Mouse (Mus musculus) lung, postnatal 4 days (tissue): Measurements from ENCODE around the gene Kiz.
A peak's percentile ranks its signal among the peaks of the same experiment; 100 is the strongest.

ENCODE experiments used
- DNase-seq, 2 experiments: peaks; one replicate each; pipeline ENCODE4 v3.0.0; 2021

Gene Kiz

DNA sequence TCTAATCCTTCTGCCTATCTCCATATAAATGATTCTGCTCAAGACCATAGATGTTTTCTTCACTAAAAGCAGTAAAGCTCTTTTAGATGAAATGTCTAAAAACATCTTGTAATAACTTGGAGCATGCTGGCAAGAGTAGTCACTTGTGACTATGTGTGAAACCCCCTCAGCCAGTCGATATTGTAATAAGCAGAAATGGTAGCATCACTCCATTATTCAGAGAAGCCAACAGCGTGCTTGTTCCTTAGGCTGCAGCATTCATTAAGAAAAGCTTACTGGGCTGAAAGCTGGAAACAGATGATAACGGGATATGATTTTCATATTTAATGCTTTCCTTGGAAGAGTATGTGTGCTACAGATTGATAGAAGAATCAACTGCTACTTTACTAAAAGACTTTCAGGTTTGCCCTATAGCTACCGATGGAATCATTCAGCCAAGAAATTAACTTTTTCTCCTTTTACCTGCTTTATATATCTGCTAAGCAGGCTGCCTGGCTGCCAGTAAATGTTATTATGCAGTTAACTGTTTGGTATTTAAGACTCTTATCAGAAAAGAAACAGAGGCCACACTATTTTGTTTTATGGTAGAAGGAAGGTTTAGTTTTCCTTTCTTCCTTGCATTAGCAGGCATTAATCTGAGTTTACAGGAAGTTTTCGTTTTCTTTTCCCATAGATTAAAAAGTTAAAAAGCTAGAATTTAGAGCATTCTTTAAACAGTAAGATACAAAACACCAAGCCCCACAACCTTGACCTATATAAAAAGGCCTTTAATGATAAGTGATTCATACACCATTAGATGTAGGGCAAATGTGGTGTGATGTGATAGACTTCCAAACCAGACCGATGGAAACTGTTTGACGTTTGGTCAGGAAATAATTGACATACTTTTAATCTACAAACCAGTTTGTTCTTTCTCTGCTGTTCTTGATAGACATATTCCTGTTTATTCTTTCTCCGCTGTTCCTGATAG lies 15.9 kb downstream of the Kiz start:
- no peak for DNase-seq

DNA sequence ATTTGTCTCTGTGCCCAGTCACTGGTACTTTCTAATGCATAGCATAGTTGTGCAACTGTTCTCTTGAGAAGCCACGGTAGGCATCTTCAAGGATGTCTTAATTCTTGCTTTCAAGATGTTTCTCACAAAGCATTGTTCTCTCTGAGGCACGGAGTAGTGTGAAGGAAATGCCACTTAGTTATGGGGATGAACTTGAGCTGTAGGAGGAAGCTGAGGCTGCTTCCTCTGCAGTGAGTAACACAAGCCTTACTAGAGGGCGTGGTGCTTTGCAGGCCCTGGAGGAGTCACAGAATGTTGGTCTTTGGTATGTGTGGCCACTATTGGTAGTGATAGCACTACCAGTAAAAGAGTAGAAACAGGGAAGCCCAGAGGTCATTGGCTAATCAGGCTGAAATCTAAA lies 17.0 kb downstream of the Kiz start:
- peak in 1 of 2 experiments; percentile 23 for DNase-seq

DNA sequence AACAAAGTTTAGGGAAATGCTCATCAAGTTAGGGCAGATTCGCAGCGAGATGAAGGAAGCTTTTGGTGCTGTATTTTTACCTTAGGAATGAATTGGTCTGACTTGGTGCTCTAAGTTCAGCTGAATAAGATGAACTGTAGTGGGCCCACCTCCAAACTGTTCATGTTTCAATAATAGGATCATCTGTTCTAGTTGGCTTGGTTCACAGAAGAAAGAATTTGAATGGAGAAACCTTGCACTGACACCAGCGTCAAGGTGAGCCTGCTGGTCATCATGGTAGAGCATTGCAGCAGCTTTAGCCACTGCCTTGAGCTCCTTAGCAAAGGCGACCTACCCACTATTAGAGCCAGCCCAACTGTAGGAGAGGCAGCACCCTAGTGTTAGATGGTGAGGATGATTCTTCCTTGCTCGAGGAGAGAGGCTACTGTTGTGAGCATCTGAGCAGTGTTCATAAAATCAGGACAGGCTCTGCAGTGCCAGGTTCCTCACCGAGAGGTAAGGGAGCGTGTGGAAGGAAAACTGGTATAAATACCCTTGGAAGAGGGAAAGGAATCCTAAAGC lies 18.3 kb downstream of the Kiz start:
- DNase-seq, result no peak

DNA sequence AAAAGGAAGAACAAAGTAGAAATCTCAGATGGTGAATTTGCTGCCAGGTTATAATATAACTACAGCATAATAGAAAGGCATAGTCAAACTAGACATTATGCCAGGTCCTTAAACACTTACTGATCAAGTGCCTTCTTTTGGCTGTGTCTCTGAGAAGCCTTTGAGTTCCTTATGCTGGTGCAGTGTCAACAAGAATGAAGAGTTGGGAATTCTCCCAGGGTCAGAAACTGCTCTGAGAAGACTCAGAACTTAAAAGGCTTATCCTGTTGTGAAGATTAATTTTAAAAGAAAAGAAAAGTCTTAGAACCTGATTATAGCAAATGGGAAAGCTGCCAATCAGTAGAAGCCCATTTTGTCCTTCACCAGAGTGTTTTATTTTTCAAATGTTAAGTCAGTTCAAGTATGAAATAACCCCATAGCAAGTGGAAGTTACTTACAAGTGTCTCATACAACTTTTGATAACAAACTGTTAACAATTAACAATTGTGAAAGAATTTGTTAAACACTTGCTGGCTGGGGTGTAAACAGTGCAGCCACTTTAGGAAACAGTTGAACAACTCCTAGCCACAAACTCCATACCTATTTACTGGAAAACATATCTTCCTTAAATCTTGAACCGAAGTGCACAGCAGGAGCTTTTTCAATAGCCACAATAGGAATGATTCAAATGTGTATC lies 21.9 kb downstream of the Kiz start:
- DNase-seq, result no peak

DNA sequence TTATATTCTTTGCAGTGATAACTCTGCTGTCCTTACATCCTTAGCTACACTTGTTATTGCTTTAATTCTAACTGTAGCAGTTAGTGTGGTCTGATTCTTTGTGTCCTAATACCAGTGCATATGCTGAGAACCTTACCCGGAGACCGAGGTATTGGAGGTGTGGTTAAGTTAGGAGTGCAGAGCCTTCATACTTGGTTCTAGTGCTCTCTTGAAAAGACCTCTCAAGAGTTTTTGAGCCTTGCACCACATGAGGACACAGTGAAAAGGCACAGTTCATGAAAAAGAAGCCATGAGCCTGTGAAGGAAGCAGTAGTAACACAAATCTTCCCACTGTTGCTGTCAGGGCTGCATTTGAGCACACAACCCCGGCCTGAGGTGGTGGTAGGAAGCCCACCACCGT lies 26.0 kb downstream of the Kiz start:
- DNase-seq, result no peak

DNA sequence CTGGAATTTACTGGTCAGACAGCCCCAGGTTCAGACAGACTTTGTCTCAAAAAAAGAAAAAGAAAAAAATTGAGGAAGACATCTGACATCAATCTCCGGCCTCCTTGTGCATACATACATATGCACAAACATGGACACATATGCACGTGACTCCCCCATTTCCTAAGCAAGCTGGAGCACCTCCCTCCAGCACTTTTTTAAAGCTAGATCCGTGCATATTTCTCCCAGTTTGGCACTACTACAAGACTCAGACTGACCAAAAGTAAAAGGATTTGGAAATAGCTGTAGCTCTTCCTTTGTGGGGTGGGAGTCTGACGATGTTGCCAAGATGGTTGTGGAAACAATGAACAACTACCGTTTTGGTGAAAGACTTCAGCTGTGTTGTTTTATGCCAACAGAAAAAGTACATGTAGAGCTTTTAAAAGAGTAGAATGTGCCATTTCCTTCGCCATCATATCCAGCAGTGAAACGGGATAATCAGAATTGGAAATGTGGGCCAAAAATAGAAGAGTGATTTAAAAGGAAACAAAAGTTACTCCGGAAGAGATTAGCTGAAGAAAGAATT lies 28.7 kb downstream of the Kiz start:
- no peak for DNase-seq

DNA sequence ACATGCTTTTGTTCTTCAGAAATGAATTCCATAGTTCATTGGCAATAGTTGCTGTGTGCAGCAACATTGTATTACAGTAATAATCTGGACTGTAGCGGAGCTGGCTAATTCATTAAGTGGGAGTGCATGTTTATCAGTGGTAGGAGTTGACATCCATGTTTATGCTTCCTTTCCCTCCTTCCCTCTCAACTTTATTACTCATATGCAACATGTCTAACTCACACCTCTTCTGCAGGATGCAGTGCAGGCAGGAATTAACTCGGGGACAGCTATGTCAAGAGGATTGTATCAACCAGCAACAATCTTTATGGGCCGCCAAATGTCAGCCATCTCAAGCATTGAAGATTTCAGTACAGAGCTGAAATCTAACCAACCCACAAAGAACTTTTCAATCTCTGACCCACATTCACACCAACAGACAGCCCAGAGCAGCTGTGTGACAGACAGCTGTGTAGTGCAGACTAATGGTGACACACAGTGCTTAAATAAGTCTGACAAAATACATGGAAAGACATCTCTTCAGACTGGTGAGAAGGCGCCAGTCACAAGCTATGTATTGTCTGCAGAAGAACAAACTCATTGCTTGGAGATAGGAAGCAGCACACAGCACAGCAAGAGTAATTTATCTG lies 33.2 kb downstream of the Kiz start:
- peak in 1 of 2 experiments; percentile 28 for DNase-seq

DNA sequence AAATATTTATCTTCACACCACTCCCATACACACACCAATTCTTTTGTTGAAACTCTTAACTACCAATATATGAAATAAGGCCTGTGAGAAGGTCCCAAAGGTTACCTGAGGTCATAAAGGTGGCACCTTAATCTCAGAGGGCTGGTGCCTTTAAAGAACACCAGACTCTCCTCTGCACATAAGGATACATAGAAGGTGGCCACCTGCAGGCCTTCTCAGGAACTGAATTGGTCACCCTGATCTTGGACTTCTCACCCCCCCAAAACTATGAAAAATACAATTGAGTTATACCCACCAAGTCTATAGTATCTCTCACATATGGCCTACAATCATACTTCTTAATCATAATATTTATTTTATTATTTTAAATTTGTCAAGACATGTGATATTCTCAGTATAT lies 43.3 kb downstream of the Kiz start:
- peak in 1 of 2 experiments; percentile 29 for DNase-seq

DNA sequence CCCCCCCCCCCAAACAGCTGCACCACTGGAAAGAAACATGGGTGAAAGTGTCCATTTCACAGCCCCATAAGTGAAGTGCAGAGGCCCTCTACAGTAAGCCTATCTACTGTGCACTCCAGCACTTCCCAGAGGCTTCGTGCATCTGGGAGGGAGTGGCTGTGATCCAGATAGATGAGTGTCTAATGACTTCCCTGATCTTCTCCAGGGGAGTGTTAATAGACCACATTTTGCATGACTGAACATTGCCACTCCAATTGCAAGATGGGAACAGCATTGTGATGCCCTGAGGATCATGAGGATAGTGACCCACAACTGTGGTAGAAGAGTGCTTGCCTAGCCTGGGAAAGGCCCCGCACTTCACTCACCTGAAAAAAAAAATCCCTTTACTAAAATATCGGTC lies 60.4 kb downstream of the Kiz start:
- no peak for DNase-seq

DNA sequence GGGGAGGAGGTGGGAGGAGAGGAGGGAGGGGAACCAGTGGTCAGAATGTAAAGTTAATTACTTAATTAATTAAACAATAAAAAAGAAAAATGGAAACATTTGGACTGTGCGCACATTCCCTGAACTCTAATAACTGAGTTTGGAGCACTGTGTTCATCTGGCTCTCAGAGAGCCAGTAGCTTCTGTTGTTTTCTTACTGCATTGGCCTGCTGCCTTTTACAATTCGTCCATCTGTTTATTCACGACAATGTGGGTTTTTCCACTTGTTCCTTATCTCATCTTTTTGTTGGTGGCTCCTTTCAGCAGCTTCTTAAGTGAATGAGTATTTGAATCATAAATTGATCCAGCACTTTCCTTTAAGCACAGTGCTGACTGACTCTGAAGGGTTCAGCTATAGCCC lies 62.1 kb downstream of the Kiz start:
- no peak for DNase-seq

DNA sequence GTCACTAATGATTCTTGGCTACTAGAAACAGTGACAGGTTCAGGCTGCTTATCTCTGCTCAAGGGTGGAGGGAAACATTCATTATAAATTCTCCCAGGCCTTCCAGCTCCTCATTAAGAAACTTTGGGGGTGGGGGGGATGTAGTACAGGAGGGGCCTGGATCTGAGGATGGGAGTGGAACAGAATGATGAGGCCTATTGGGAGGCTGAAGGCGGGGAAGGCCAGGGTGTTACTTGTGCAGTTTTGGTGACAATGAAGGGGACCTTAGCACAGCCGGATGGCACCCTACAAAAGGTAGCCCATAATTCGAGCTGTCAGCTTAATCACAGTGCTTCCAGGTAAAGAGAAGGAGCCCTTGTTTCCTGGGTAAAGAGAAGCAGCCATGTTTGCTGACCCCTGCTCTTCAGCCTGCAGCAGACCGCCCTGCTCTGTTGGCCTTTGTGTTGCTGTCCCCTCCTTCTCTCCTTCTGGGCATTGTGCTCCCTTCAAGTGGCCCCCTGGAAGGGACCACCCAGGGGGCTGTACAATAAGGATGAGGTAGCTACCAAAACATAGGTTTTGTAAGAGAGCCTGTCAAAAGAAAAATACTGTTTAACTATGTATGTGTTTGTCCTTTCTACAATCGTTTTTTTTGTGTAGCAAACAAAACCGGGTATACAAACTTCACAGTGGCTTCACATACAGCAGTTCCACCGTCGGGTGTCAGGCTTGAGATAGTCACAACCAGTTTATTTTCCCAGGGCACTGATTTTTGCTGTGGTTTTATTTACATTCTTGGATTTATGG lies 64.9 kb downstream of the Kiz start:
- no peak for DNase-seq

DNA sequence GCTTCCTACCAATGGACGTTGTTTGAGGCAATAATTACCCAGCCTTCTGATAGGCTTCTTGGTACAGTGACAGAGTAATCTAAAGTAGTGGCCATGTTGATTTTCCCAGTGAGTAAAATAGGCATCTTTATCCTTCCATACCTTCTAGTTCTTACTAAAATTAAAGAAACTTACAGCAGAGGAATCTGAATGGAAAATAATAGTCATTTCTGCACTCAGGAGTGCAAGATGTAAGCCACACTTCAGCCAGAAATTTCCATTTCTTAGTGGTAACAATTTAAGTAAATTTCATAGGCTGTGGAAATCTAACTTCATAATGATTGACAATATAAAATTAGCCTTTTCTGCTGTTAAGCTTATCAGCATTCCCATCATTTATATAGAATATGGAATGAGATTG lies 69.6 kb downstream of the Kiz start:
- no peak for DNase-seq

DNA sequence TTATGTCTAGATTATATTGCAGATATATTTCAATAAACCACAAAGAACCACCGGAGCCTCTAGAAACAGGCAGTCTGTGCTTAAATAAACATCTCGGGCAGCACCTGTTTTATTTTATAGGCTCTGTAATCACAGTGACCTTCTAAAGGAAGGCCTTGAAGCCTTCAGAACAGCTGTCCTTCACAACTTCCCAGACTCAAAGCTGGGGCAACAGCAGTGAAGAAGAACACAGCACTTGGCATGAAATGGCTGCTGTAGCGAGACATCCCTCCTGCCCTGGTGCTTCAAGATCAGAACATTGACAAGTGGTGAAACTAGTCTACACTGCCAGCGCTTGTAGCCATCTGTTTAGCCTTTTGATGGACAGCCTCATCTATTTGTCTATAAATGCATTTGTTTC lies 70.2 kb downstream of the Kiz start:
- no peak for DNase-seq

DNA sequence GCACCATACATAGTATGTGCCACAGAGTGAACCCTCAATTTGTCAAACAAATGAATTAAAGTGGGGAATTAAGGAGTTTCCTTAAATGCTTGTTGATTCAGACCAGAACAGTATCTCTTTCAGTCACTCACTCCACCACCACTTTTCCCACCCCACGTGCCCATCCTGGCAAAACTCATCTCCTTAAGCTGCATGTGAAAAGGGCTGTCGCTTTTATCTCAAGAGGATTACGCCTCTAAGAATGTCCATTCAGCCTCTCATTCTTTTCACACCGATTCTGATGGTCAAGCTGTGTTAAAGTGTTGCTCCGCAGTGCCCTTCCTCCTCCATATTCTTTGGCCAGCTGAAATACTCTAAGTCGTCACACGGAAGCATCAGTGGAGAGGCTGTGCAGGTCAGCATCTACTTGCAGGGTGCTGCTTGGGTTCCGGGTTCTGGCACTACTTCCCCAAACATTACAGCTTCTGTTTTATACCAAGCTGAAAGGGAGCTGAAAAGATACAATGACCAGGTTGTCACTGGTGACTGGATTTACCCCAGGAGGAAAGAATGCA lies 92.6 kb downstream of the Kiz start:
- no peak for DNase-seq

DNA sequence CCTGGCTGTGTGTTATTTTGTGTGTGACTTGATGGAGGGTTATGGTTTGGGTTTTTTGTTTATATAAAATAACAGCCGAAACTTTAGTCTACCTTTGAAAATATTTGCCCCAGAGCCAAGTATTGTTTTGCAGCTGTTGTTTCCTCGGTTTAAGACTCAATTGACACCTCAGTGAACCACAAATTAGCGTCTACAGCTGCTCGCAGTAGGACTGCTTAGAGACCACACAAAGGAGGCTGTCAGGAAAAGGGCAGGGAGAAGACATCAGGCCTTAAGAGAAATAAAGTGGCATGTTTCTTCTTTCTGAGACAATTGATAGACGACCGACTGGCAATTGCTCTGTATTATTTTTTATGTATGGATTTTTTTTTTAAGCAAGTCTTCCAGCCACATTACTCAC lies 100.7 kb downstream of the Kiz start:
- DNase-seq, result no peak

DNA sequence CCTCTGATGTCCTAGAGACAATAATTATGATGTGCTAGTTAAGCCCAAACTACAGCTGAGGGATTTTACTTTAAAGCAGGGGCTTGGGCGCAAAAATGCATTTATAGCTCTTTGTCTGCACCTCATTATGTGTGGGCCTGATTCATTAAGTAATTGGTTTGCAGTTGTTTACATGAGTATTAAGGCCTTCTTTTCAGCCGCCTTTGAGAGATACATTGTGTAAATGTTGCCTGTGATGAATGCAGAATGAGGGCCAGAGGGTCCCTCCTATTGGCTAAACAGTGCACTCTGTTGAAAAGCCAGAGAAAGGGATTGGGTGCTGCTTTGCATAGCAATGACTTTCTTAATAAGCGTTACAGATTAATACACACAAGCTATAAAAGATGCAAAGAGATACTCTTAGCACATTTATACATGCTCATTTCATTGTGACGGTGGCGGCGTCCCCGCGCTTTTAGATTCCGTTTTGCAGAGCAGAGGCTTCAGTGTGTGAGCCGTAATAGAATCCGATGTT lies 102.8 kb downstream of the Kiz start:
- no peak for DNase-seq

DNA sequence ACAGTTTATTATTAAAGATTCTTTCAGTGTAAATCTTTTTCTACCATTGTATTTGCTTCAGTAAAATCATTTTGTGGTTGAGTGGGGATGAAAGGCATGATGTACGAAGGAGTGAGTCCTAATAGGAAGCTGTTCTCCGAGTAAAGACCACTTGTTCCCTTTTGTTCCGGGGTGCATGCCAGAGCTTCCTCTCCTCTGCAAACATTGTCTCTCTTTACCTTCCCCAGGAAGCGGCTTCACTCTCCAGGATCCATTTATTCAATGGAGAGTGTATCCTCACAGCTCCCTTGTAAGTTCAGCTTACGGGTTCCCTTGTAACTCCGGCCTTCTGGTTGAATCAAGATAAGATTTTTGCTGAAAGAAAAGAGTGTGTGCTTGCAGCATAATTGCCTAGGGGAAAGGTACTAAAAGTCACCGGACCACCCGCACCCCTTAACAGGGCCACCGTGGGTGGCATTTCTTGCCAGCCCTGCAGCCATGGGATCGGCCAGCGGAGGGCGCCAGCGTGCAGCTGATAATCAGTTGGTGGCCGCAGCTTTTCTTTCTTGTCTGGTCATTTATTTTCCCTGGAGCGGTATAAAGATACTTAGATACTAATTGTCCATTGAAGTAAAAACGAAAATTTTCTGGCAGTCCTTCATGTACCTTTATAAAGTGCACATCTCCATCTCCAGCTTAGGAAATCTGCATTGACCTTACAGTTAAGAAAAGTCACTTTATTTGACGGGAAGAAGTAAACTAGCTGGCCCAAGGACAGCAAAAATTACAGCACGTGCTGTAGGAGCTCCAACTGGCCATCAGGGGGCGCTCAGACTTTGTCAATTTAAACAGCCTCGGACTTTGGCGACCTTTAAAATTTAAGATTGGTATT lies 103.5 kb downstream of the Kiz start:
- peak; percentile 78 to 87 for DNase-seq

DNA sequence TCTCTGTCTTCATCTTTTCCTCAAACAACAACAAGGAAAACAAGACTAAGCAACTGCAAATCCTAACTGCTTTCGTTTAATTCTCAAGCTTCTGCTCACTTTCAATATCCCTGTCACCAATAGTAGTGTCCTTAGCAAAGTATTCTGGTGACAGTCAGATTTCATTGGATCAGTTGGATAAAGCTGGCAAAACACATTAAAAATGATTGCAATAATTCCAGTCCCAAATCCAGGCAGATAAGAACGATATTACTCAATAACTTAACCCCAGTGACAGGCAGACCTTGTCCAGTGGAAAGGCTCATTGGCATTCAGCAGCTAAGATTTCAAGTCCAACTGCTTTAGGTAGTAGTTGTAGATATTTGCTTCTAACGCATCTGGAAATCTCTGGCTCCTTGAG lies 119.4 kb downstream of the Kiz start:
- no peak for DNase-seq

DNA sequence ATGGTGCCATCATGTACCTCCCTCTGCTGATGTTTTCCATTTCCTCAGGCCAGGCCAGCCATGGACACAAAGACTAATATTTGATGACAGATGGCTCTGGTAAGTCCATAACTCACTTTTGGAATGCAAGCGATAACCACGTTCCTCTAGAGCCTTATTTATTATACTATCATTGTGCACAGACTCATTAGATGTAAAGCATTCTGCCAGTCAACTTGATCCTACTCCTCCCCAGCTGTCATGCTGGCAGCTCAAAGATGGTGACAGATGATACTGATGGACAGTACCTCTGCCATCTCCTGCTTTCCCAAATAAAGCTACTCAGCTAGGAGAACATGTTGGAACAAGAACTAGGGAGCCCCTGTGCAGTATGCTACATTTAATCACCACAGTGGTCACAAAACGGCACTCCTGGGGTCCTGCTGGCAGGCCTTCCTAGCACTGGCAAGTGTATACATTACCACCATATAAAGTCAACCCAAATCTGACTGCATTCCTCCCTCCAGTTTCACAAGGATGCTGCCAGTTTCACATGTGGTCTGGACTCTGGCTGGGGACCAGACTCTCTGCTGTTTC lies 119.9 kb downstream of the Kiz start:
- no peak for DNase-seq

DNA sequence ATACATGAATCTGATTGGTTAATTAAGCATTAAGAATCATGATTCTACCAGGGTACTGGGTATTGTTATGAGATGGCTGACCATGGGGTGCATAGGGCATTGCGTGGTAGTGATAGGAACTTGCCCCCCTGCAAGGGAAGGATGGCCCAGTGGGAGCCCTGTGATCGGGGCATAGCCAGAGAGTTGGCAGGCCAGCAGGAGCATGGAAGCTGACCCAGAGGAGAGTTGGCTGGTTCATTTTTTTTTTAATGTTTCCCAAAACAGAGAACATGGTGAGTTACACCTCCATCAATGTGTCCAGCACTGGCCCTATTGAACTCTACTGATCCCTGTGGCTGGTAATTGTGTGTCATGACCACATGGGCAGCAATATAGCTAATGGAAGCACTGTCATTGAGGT lies 127.1 kb downstream of the Kiz start:
- DNase-seq, result no peak
